Mouse (Mus musculus): Measurements from ENCODE around the gene Trmt1l.
A peak's percentile ranks its signal among the peaks of the same experiment; 100 is the strongest.

Gene Trmt1l

DNA sequence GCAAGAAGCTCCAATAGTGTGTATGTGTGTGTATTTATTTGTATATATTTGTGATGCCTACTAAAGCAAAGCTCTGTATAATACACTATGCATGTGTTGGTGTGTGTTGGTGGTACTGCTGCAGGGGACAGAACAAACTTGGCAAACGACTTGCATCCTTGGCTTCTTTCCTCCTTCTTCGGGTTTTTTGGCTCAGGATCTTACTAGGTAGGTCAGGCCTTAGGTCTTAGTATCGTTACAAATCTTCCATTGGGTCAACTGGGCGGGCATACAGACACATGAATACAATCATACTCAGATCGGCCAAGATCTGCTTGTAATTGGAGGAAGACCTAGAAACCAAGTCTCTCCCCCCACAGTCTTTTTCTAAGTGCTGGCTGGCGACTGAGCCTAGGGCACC lies 66.4 kb downstream of the Trmt1l start:
- DNase-seq (ENCODE audit: low spot score in 2 of 2), result no peak

GRCm38 (mm10) chr1:151495635-151496285 lies 67.4 kb downstream of the Trmt1l start:
- no peak for DNase-seq (ENCODE audit: low spot score in 2 of 2)

DNA sequence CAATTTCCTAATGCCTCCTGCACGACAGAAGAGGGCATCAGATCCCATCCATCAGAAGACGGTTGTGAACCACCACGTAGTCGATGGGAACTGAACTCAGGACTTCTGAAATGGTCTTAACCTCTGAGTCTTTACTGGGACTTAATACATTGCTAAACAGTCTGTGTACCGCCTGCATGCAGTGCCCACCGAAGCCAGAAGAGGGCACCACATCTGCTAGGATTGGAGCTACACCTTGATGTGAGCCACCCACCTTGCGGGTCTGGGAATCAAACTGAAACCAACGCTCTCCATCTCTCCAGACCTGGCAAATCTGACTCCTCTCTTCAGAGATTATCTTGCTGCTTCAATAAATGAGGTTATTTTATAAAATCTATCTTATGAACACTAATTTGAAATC lies 68.7 kb downstream of the Trmt1l start:
- peak; percentile 10 to 36 for DNase-seq (ENCODE audit: low spot score in 2 of 2)

DNA sequence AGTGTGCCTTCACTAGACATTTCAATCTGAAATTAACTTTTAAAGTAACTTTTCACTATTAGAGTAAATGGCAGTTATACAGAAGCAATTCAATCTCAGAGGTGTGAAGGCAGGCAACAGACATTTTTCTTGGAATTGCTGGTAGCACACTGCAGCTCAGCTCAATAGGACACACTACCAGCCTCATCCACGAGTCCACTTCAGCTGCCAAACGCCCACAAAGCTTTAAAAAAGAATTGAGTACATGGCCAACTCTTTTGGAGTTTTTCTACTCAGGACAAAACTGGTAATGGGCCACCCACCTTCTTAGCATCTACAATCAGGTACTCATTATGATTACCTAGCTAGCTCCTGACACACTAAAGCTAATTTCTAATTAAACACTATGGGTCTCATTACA lies 69.6 kb downstream of the Trmt1l start:
- no peak for DNase-seq (ENCODE audit: low spot score in 2 of 2)

DNA sequence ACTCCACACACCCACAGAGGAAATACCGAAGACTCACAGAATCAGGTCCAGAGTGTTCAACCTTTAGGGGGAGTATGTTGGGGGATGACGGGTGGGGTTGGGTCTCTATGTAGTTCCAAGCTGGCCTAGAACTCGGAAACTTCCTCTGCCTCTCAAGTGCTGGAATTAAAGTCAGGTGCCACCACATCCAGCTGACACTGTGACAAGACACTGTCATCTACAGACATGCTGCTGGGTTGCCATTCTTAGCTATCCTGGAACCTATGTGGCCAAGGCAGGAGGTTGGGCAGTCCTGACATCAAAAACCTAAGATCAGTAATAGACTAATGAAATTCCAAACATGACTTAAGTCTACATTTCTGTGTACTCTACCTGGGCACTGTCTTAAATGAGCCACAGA lies 70.0 kb downstream of the Trmt1l start:
- DNase-seq (ENCODE audit: low spot score in 2 of 2), result no peak

- peak; percentile 22 to 41 for DNase-seq (ENCODE audit: low spot score in 2 of 2)
Observed at GRCm38 (mm10) chr1:151499815-151500501, 71.6 kb downstream of the Trmt1l start.

DNA sequence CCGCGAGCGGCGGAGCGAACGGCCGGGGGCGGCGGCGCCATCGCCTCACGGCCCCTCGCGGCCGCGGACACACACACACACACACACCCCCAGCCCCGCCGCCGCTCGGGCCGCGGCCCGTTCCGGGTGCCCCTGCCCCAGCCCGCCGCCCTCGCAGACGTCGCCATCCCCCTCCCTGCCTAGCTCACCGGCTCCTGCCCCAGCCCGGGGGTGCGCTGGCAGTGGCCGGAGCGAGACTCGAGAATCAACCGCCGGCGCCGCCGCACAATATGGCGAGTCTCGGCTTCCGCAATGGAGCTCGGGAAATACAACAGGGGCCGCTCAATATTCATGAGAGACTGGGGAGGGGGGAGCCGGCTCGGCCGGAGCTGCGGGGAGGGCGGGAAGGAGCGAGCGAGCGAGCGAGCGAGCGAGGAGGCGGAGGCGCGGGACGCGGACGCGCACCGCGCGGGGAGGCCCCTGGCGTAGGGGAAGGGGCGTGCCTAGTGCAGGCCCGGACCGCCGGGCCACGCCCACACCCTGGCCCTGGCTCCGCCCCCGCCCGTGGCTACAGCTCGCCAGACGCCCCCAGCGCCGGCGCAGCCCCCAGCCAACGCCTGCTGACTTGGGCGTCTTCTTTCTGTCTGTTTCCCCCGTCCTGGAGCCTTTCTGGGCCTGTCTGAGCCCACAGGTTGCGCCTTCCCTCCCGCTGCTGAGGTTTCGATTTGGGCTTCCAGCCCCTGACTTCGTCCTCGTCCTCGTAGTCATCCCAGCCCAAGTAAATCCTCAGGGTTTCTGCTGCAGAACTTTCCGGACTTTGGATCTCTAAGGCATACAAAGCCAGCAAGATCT lies 72.4 kb downstream of the Trmt1l start, which contains the start of gene Rnf2:
TSS of gene Rnf2 (minus strand) at position 425 of the 831 bp plus-strand sequence.
- peak; percentile 89 to 92 for DNase-seq (ENCODE audit: low spot score in 2 of 2)
